Mouse (Mus musculus) left cerebral cortex, adult 11 months (tissue): ENCODE results near the gene Fbxo3.
"Not testable (repeated sequence)": the region's sequence is repeated elsewhere in the genome, so short reads cannot be mapped to it uniquely, and the experiment has no call there.

ENCODE experiments used
- DNase-seq: peaks from one replicate; pipeline ENCODE4 v3.0.0; 2022; ENCODE audit warnings: low spot score

Fbxo3 gene

DNA sequence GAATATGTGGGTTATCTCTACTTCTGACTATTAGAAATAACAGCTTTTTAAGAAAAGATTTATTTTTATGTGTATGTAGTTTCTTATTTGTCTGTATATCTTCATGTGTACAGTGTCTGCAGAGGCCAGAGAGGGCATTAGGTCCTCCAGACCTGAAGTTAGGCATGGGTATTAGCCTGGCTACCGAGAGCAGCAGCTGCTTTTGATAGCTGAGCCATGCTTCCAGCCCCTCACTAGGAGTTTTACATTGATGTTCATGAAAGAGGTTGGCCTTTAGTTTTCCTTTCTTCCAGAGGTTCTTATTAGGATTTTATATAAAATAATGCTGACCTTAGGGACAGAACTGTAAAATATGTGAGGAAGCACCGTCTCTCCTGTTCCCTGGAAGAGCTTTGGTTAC, 10.7 kb downstream of the Fbxo3 start:
- no peak for DNase-seq

DNA sequence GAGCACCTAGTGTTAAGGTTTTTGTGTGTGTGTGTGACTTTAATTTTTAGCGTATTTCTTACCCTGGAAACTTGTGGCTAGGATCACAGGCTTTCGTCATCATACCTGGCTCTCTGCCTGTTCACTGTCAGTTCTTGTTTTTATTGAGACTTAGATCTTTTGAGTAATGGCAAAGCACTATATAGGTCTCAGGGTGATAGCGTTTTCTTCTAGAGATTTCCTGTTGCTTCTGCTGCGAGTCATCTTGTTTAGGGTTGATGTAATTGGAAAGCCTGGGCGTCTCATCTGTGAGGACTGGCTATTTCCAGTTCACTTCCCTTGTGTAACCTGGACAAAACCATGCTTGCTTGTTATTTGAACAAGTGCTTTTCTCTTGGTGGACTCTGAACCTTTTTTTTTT, 14.1 kb downstream of the Fbxo3 start:
- DNase-seq, result no peak

DNA sequence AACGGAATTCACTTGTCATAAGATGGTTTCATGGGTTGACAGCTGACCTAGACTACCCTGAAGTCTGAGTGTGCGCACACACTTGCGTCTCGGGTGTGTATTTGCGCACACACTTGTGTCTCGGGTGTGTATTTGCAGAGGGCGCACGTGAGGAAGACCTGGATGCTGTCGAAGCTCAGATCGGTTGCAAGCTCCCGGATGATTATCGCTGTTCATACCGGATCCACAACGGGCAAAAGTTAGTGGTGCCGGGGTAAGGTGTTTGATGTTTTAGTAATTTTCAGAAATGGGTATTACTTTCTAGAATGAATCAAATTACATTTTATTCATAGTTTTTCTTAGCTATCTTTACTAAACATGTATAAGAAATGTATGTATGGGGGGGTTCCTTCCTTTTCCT, 15.2 kb downstream of the Fbxo3 start:
- no peak for DNase-seq

DNA sequence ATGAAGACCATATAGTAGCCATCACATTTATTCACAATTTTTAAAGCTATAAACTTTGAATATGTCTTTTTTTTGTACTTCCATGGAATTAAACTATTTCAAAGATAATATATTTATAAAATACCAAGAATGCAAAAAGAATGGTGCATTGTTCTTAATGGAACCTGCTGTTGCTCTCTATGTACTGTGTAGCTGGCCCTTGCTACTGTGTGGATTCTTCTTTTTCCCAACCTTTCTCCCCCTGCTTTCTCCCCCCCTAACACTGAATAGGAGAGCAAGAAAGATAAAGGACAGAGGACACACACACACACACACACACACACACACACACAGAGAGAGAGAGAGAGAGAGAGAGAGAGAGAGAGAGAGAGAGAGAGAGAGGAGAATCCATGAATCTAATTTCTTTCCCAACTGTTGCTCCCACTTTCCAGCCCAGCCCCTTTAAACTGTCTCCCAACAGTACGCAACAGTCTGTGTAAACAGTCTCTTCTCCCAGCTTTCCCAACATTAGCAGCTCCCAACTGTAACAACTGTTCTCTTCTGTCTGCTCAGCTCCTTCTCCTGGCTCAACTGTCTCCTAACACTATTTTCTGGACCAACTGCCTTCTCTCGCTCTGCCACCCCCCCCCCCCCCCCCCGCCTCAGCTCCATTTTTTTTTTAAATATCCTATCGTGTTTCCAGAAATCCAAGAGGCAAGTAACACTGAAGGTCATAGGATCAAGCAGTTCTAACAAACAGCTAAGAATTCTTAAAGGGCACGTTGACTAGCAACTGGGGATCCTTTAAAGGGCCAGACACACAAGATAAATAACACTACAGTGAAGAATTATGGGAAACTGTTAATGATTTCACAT, 16.3 kb downstream of the Fbxo3 start:
- DNase-seq, result no peak

DNA sequence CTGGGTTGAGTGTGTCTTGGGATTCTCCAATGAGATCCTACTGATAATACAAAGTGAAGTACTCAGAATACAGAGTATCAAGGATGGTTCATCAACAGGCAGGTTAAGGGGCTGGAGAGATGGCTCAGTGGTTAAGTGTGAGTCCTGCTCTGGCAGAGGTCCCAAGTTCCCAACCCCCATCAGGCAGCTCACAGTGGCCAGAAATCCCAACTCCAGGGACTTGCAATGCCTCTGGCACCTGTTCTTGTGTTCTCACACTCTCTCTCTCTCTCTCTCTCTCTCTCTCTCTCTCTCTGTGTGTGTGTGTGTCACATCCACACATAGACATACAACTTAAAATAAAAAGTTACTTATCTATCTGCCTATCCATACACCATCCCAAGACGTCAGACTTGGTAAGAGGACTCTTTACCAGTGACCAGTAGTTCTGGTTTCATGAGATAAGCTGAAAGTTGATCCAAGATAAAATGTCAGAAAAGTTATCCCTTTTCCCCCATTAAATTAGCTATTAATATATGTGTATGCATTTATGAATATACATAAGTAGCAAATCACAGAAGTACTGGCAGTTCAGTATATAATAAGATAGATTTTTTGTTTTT, 17.1 kb downstream of the Fbxo3 start:
- no peak for DNase-seq

DNA sequence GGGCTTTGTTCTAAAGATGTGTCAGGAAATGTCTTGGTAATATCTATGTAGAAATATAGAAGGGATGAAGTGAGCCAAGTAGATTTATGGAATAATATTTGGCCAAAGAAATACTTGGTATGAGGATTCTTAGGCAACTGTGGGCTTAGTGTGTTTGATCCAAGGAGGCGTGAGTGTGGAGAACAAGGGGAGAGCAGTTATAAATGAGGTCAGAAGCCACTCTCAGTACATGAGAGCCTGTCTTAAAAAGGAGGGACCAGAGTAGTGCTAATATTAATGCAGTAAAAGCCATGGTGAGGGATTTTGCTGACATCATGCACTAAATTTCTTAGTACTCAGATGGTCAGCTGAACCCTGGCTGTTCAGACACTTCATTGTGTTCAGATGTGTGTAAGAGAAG, 30.9 kb downstream of the Fbxo3 start:
- DNase-seq, result no peak

DNA sequence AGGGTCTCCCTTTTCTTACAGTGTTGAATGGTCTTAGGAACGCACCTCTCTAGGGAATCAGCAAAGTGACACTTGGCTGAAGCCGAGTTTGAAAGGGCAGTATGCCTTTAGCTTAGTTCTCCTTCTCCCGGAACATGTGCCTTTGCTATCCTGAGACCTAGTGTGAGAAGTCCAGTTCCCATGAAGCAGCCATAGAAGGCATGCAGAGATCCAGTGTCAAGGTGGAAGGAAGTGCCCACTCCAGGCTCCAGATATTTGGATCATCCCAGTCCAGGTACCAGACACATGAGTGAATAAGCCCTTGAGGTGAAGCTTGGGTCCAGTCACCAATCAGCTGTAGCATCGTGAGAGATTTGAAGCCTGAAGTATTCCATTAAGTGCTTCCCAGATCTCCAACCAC, 31.4 kb downstream of the Fbxo3 start:
- DNase-seq, result no peak

DNA sequence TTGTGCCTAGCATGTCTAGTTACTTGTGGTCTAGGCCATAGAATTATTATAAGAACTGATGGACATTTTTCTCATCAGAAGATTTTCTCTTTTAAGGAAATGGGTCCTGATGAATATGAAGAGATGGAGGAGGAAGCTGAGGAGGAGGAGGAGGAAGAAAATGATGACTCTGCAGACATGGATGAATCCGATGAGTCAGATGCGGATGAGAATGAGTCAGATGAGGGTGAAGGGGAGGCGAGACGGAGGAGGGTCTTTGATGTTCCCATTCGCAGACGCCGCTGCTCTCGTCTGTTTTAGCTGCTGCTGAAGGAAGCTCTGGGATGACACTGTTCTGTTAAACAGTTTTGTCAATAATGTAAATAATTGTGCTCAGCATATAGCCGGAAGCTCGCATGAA, 32.3 kb downstream of the Fbxo3 start:
- DNase-seq, result peak; percentile 16

DNA sequence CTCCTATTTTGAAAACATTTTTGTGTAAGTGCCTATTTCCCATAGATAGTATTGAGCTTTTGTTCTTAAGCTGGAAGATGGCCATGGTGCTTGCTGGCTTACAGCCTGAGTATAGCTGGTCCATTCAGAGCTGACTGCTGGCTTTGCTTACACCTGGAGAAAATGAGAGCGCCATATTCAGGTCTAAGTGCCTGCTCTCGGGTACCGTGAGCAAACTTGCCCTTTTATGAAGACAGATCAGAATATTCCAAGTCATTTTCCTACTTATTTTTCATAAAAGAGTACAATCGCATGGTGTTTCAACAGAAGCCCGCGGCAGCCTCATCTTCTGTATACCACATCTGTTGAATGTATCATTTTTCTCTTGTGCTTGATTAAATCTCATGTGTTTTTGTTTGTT, 33.5 kb downstream of the Fbxo3 start:
- DNase-seq, result no peak

DNA sequence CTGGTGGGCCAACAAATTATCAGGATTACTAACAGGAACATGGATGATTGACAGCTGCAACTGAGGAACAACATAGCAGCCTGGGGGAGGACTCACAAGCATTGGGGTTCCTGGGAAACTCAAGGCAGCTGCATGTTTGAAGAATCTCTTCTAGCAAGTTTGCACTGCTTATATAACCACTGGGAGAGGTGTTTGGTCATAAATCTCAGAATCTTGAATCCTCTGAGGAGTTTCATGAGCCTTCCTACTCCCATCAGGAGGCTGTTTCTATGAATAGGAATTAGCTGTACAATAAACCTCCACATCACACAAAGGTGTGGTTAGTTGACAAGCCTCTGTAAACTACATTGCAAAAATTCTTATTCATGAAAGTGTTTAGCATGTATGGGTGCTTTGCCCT, 35.1 kb downstream of the Fbxo3 start:
- DNase-seq, result no peak

DNA sequence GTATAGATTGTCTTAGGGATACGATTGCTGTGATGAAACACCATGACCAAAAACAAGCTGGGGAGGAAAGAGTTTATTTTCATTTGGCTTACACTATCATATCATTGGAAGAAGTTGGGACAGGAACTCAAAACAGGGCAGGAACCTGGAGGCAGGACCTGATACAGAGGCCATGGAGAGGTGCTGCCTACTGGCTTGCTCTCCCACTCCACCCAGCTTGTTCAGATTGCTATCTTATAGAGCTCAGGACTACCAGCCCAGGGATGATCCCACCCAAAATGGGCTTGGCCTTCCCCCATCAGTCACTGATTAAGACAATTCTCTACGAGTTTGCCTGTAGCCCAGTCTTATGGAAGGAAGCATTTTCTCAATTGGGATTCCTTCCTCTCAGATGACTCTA, 36.6 kb downstream of the Fbxo3 start:
- DNase-seq, result no peak

DNA sequence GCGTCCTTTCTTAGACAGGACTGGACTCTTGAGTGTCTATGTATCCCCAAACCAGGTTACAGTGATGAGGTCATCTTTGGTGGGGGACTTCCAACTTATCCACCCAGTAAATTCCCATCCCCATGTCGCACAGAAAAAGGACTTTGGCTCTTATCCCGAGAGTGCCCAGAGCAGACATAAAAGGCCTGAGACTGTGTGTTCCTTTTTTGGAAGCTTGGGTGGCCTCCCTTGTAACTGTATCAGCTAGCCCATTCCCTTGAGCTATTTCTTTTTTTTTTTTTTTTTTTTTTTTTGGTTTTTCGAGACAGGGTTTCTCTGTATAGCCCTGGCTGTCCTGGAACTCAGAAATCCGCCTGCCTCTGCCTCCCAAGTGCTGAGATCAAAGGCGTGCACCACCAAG, 38.0 kb downstream of the Fbxo3 start, which contains the start of gene Gm10912:
Gene Gm10912, plus strand, starts transcription at position 301 of the 400 bp plus-strand sequence.
- not testable (repeated sequence) for DNase-seq

DNA sequence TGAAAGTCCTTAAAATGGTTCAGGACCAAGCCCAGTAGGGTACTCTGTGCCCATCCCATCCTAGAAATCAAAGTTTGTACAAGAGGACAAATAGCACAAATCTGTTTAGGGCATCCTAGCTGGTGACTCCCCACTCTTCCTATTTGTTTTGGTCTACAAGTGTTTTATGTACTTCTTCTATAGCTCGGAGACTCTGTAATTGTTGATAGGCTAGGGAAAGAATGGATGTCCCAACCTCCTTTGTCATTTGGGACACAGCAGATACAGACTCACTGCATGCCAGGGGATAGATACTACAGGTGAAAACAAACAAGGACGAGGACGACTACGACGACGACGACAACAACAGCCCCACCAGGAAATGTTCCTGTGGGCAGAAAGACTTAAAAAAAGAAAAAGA, 40.9 kb downstream of the Fbxo3 start, which contains the start of gene Gm10799:
Gene Gm10799, minus strand, starts transcription at position 101 of the 400 bp plus-strand sequence.
- DNase-seq, result not testable (repeated sequence)

DNA sequence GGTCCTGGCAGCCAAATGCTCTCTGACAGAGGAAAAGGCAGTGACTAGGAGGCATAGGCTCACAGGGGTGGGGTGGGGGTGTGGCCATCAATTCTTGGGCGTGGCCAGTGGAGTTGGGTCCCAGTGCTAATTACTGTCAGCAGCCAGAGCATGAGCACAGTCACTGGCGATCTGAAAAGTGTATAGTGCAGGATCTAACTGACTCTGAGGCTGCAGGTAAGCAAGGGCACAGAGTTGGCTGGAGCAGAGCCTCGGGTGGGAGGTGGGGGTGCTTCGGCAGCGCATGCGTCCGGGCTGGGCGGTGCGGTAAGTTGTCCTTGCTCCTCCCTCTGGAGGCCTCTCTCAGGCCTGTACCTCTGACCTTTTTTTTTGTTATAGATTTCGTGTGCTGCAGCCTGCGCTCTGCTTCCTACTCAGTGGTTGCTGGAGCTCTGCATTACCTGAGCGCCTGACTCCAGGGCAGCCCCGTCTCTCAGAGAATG, 42.2 kb downstream of the Fbxo3 start, which contains the start of gene Cd59b:
Gene Cd59b, plus strand, starts transcription at position 146 of the 482 bp plus-strand sequence.
- no peak for DNase-seq

DNA sequence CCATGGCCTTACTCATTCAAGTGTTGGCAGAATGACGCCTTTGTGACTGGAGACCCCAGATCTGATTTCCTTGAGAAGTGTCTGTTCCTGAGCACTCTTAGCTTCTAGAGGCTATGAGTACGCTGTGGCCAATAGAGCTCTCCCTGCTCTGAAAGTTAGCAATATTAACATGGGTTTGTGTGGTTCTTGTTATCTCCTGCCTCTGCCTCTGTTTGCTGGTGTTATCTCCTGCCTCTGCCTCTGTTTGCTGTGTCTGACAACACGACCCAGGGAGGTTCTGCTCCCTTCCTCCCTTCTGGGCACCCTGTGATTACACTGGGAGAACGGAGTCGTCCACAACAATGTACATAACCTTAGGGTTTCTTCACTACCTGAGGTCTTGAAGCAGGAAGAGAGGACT, 50.8 kb downstream of the Fbxo3 start:
- not testable (repeated sequence) for DNase-seq

DNA sequence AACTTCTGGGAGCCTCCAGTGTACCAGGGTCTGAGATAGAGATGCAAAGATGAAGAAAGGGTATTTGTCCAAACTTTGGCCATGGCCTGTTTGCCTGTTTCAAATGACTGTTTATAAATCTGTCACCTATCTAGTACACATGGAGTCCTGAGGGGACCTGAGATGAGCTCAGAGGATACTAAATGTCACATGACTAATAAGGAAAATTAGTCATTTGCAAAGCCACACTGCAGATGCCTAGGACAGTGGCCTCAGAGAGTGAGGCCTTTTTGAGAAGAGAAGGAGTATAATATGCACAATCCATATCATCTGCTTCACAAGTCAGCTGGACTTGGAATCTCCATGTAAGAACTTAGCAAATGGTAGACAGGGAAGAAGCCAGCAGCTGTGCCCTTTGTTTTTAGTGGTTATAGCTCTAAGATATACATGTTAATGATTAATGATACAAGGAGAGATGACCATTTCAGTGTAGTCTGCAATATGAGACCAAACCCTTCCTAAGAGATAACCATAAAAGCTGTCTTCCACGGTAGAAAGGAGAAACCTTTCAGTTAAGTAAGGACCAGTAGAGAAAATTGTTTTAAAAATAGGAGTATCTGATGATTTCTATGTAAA, 54.0 kb downstream of the Fbxo3 start:
- not testable (repeated sequence) for DNase-seq

DNA sequence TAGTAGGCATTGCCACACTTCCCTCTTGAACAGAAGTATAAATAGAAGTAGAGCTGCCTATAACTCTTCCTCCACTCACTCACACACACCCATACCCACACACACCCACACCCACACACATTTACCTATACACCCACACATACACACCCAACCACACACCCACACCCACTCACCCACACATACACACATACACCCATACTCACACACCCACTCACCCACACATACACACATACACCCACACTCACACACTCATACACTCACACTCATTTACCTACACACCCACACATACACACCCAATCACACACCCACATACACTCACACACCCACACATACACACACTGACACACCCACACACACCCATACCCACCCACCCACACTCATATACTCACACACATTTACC, 55.0 kb downstream of the Fbxo3 start:
- DNase-seq, result no peak

DNA sequence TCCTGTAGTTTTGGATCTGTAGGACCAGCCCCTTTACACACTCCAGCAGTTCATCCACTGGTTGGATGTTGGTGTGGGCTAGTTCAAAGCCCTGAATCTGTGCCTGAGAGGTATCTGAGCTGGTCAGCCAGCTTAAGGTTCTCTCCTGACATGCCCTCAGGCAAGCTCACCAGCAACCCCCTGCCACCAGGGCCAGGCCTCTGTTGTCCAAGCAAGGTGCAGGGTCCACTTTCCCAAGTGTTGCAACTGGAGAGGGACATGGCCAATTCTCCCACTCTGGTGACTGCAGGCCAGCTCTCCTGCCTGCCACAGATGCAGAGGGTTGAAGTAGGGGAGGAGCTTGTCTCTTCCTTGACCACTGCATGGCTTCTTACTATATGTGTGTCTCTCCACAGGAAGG, 56.5 kb downstream of the Fbxo3 start:
- not testable (repeated sequence) for DNase-seq

DNA sequence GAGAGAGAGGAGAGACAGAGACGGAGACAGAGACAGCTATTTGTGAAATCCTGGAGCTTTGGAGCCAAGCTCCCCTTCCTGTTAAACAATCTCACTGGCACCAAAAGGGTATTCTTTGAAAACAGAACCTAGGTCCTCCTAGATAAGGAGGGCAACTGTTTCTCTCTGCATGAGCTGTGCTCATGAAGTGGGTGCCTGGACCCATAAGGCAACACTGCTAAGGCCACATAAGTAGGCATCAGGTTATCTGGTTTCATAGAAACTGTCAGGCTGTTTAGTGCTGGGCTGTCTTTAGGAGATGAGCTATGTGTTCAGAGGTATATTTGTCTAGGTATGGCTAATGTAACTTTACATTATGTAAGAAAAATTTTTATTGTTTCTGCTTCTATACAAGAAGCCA, 60.0 kb downstream of the Fbxo3 start:
- not testable (repeated sequence) for DNase-seq

DNA sequence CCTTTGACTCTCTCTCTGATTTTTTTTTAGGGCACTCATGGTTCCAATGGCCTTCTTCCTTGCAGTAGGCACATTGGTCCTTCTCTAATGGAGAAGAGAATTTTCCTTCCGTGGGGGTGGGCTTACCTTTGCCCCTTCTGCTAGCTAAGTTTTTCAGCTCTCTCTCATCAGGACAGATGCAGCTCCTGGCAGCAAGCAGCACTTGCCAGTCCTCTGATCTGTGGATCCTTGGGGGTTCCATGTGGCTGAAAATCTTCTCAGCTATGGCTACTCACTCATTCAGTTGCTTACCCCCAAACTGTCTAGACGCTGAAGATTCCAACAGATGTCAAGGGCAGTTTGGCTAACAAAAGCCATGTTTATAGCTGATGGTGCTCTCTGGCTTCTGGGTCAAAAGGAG, 65.8 kb downstream of the Fbxo3 start:
- DNase-seq, result no peak

DNA sequence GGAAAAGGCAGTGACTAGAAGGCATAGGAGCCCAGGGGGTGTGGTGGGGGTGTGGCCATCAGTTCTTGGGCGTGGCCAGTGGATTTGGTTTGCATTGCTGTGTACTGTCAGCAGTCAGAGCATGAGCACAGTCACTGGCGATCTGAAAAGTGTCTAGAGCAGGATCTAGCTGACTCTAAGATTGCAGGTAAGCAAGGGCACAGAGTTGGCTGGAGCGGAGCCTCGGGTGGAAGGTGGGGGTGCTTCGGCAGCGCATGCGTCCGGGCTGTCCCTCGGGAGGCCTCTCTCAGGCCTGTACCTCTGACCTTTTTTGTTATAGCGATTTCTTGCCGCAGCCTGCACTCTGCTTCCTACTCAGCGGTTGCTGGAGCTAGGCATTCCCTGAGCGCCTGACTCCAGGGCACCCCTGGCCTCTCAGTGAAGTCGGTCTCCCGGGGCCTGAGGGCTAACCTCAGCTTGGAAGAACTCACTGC, 68.3 kb downstream of the Fbxo3 start, which contains the start of gene Cd59a:
Gene Cd59a, plus strand, starts transcription at position 61 of the 473 bp plus-strand sequence.
- peak; percentile 29 for DNase-seq

DNA sequence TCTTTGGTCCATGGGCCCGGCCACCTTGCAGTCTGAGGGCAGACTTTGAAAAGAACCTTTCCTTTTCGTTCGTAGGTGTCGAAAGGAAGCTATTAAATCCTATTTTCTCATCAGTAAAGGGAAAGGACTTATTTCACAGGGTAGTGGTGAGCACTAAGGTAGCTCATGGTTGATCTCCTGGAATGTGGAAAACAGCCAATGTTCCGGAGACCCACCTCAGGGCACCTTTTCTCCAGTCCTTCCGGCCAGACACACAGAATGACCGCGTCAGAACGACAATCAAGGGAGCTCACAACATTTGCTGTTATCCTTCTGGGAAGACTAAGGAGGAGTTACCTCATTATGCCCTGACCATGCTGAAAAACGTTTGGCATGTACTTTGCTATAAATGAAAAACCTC, 68.7 kb downstream of the Fbxo3 start:
- DNase-seq, result no peak

DNA sequence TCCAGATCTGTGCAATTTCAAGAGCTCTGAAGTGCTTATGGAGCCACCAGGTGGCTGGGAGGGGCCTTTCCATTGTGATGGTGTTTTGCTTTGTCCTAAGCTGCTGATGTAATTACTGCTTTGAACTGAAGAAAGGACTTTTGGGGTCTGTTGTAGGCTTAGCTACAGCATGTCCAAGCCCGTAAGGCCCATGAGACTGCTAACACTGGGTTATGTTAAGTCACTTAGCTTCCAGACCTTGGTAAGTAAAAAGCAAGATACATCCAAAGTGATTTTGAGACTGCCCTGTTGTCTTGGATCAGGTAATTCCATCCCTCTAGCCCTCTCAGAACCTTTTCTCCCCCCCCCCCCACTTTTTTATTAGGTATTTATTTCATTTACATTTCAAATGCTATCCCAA, 69.3 kb downstream of the Fbxo3 start:
- not testable (repeated sequence) for DNase-seq
